Mouse (Mus musculus) liver, embryonic 14.5 days (tissue): ENCODE results near the gene Col20a1. TPM values are rescaled to one million over a fixed set of nuclear protein-coding genes. Genes with fewer than 3 reads are reported as not detected.
A peak's percentile ranks its signal among the peaks of the same experiment; 100 is the strongest.

Experiments used
- ATAC-seq: fragments of 200-750 bp; cut with Nextera tagmentation; 2 replicates; pipeline ENCODE4 v1.8.0; 2017; ENCODE audit warnings: moderate number of reproducible peaks, mild to moderate bottlenecking, moderate library complexity; ENCODE audit not compliant: insufficient read depth
- DNase-seq, 3 experiments: peaks; one replicate each; pipeline ENCODE4 v3.0.0-alpha.2; 2012 to 2013; ENCODE audit warnings: low read depth in 3 of 3, low spot score in 3 of 3
- H3K27ac ChIP-seq: fragments of 300-500 bp; sonication (generic); 2 replicates; pipeline ENCODE4 v1.5.1; 2014; ENCODE audit warnings: moderate library complexity, mild to moderate bottlenecking, control low read depth, inconsistent platforms
- H3K27me3 ChIP-seq: fragments of 300-500 bp; sonication (generic); 2 replicates; pipeline ENCODE4 v1.6.1; 2014; ENCODE audit warnings: mild to moderate bottlenecking, low read length, moderate library complexity; ENCODE audit not compliant: control insufficient read depth, insufficient read depth
- H3K36me3 ChIP-seq: fragments of 300-500 bp; sonication (generic); replicated peaks from 2 replicates; pipeline ENCODE4 v1.6.1; 2014; ENCODE audit warnings: low read depth; ENCODE audit not compliant: control insufficient read depth, insufficient read depth
- H3K4me1 ChIP-seq, 2 experiments: fragments of 200-500 bp in 1 of 2; fragments of 300-500 bp in 1 of 2; sonication (generic) in 1 of 2; replicated peaks; 2 replicates each; pipeline ENCODE4 v1.6.1; 2012 to 2014; ENCODE audit warnings: antibody characterized with exemption in 1 of 2, inconsistent platforms in 1 of 2, low read length in 1 of 2; ENCODE audit not compliant: control insufficient read depth in 2 of 2, insufficient read depth in 2 of 2
- H3K4me2 ChIP-seq: fragments of 300-500 bp; sonication (generic); 2 replicates; pipeline ENCODE4 v1.6.1; 2014; ENCODE audit warnings: low read depth, mild to moderate bottlenecking, control low read depth, moderate library complexity
- H3K4me3 ChIP-seq, 2 experiments: fragments of 200-500 bp in 1 of 2; fragments of 300-500 bp in 1 of 2; sonication (generic) in 1 of 2; 2 replicates each; pipeline ENCODE4 v1.5.1; 2012 to 2014; ENCODE audit warnings: low read depth in 2 of 2, low read length in 2 of 2, mild to moderate bottlenecking in 2 of 2, control low read depth in 1 of 2, inconsistent platforms in 1 of 2, moderate library complexity in 1 of 2; ENCODE audit not compliant: insufficient read depth in 1 of 2
- H3K9ac ChIP-seq: fragments of 300-500 bp; sonication (generic); replicated peaks from 2 replicates; pipeline ENCODE4 v1.6.1; 2014; ENCODE audit warnings: mild to moderate bottlenecking, control low read depth, moderate library complexity
- H3K9me3 ChIP-seq: fragments of 300-500 bp; sonication (generic); 2 replicates; pipeline ENCODE4 v1.6.1; 2016; ENCODE audit warnings: low read length, mixed read lengths; ENCODE audit not compliant: control insufficient read depth
- CTCF ChIP-seq: IDR thresholded peaks from 2 replicates; pipeline ENCODE4 v1.5.1; 2016; ENCODE audit warnings: antibody characterized with exemption, low read depth, control low read depth
- EP300 ChIP-seq: IDR thresholded peaks from 2 replicates; pipeline ENCODE4 v1.6.1; 2016; ENCODE audit warnings: antibody characterized with exemption, low read depth
- WGBS: fragments of 180-500 bp; shearing (Covaris S2); extraction: QIAGEN DNeasy Blood & Tissue Kit; methylation state at CpG from one replicate; pipeline ENCODE4 v1.1.7; 2014; ENCODE audit not compliant: insufficient replicate concordance; 5-methylcytosine and 5-hydroxymethylcytosine counted together
- polyA plus RNA-seq, 2 experiments: library from polyadenylated mRNA; depleted of rRNA in 1 of 2; stranded (reverse) in 1 of 2; unstranded in 1 of 2; fragments of >200 nt; fragmentation: Nextera tagmentation in 1 of 2; extraction: Ambion mirVana in 1 of 2; gene quantifications; 2 replicates each; pipeline versions ENCODE4 v1.2.1 to v1.2.3; 2012 to 2014

Gene Col20a1
- polyA plus RNA-seq, 2 experiments = 0.20 TPM; not detected in 1

- H3K4me3 ChIP-seq = no peak overlapping the region
- no peak overlapping the region for H3K9ac ChIP-seq
- H3K36me3 ChIP-seq = no peaks in the 10 kb centered on the region
- WGBS = 42% methylated on average over 6 of the region's 6 CpGs
- ATAC-seq = no peak
- H3K4me1 ChIP-seq = no peaks in the 10 kb centered on the region
- no peak overlapping the region for H3K4me2 ChIP-seq
- H3K27me3 ChIP-seq = peaks cover 34% of the 10 kb centered on the region
- H3K9me3 ChIP-seq = no peaks in the 10 kb centered on the region
- no peak for DNase-seq
- TF ChIP-seq CTCF (no peak), EP300 (no peak)
- no peak overlapping the region for H3K27ac ChIP-seq
These were observed 50.2 kb downstream of the Col20a1 start for GRCm38 (mm10) chr2:181036561-181036960.

GRCm38 (mm10) chr2:181038644-181039355, 52.5 kb downstream of the Col20a1 start:
- ATAC-seq (no peak), DNase-seq (no peak)
- H3K9me3 ChIP-seq = no peaks in the 10 kb centered on the region
- H3K4me3 ChIP-seq = peak overlapping the region; percentile 8 to 20; a peak in 3 of 4 replicates
- H3K27me3 ChIP-seq = peaks cover 34% of the 10 kb centered on the region
- H3K9ac ChIP-seq = no peak overlapping the region
- no peak overlapping the region for H3K27ac ChIP-seq
- no peaks in the 10 kb centered on the region for H3K36me3 ChIP-seq
- TF ChIP-seq CTCF = no peak
- no peak for TF ChIP-seq EP300
- 2% methylated on average over 62 of the region's 63 CpGs for WGBS
- peak overlapping the region; percentile 34 for H3K4me2 ChIP-seq
- peaks cover 0 to 5% of the 10 kb centered on the region in 2 experiments; a peak in 2 of 4 replicates for H3K4me1 ChIP-seq

GRCm38 (mm10) chr2:181039356-181039680, 53.0 kb downstream of the Col20a1 start:
- DNase-seq (no peak), ATAC-seq (no peak)
- peaks cover 34% of the 10 kb centered on the region for H3K27me3 ChIP-seq
- H3K27ac ChIP-seq = no peak overlapping the region
- H3K4me2 ChIP-seq = peak overlapping the region; percentile 34
- 0% methylated on average over 16 of the region's 16 CpGs for WGBS
- no peak overlapping the region for H3K9ac ChIP-seq
- H3K4me1 ChIP-seq = peaks cover 0 to 5% of the 10 kb centered on the region in 2 experiments; a peak in 2 of 4 replicates
- H3K9me3 ChIP-seq = no peaks in the 10 kb centered on the region
- TF ChIP-seq CTCF (no peak), EP300 (no peak)
- H3K4me3 ChIP-seq = peak overlapping the region; percentile 8 to 20; a peak in 3 of 4 replicates
- H3K36me3 ChIP-seq = no peaks in the 10 kb centered on the region

- TF ChIP-seq EP300 (no peak), CTCF (no peak)
- Histone ChIP-seq H3K4me2 (no peak overlapping the region), H3K9me3 (no peaks in the 10 kb centered on the region), H3K27me3 (peaks cover 34% of the 10 kb centered on the region), H3K4me3 (no peak overlapping the region), H3K4me1 (peaks cover 0 to 5% of the 10 kb centered on the region in 2 experiments; a peak in 2 of 4 replicates), H3K27ac (no peak overlapping the region), H3K36me3 (no peaks in the 10 kb centered on the region), H3K9ac (no peak overlapping the region)
- no peak for DNase-seq
- 13% methylated on average over 7 of the region's 7 CpGs for WGBS
- ATAC-seq = no peak
These were observed 55.6 kb downstream of the Col20a1 start for GRCm38 (mm10) chr2:181041941-181042340.

- H3K9ac ChIP-seq = no peak overlapping the region
- peaks cover 34% of the 10 kb centered on the region for H3K27me3 ChIP-seq
- H3K4me2 ChIP-seq = no peak overlapping the region
- H3K9me3 ChIP-seq = no peaks in the 10 kb centered on the region
- DNase-seq = no peak
- no peak for ATAC-seq
- TF ChIP-seq EP300 (no peak), CTCF (no peak)
- H3K36me3 ChIP-seq = no peaks in the 10 kb centered on the region
- peaks cover 0 to 5% of the 10 kb centered on the region in 2 experiments; a peak in 2 of 4 replicates for H3K4me1 ChIP-seq
- no peak overlapping the region for H3K27ac ChIP-seq
- H3K4me3 ChIP-seq = no peak overlapping the region
These were observed 56.0 kb downstream of the Col20a1 start for GRCm38 (mm10) chr2:181042376-181042775.
